Mouse (Mus musculus): ENCODE results near the gene Bod1.

Bod1 gene

DNA sequence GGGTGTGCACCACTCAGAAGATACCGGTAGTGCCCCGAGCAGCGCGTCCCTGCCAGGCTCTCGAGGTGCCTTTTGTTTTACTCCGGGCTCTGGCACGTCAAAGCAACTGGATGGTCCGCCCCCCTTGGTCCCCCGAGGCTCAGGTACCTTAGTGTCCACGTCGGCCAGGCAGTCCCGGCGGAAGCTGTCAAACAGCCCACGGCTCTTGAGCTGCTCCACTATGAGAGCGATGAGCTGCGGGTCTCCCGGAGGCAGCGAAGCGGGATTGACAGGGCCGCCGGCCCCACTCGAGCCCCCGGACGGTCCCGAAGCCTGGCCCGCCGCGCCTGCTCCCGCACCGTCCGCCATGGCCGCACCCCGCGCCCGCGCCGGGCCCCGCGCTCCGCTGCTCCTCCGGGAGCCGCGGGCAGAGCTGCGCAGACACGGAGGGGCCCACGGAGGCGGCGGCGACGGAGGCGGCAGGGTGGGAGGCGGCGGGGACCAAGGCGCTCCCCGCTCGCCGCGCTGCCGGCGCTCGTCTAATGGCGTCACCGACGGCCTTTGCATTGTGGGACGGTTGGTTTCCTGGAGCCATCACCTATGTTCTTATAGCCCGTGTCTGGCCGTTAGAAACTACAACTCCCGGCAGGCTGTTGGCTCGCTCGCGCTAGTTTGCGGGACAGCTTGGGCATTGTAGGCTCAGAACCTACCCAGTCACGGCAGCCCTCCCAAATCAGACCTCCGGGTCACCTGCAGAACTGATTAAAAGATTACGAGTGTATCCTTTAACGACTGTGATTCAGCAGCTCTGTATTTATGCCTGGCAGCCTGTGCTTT is at the start of gene Bod1:
Bod1 (minus strand) TSS at position 532 of the 816 bp plus-strand sequence.
- peak; percentile 98 for ATAC-seq (ENCODE audit: insufficient number of reproducible peaks, low FRiP score, low TSS enrichment)

DNA sequence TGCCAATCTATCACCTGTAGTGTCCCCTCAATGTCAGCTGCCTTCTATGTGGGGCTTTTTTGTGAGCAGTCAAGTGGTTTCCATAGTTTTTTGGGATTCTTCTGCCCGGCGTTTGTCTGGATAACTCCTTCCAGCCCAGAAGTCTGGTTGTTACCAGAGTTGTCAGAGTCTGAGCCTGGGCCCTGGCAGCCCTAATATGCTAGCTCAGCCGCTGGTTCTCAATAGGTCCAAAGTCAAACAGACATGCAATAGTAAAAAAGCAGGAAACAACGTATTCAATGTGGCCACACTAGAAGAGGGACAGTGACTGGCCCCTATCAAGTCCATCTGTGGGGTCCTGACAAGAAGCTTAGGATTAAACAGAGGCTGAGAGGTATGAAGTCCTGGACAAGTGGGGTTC is 47.4 kb upstream of the Bod1 start:
- ATAC-seq (ENCODE audit: insufficient number of reproducible peaks, low FRiP score, low TSS enrichment): no peak

DNA sequence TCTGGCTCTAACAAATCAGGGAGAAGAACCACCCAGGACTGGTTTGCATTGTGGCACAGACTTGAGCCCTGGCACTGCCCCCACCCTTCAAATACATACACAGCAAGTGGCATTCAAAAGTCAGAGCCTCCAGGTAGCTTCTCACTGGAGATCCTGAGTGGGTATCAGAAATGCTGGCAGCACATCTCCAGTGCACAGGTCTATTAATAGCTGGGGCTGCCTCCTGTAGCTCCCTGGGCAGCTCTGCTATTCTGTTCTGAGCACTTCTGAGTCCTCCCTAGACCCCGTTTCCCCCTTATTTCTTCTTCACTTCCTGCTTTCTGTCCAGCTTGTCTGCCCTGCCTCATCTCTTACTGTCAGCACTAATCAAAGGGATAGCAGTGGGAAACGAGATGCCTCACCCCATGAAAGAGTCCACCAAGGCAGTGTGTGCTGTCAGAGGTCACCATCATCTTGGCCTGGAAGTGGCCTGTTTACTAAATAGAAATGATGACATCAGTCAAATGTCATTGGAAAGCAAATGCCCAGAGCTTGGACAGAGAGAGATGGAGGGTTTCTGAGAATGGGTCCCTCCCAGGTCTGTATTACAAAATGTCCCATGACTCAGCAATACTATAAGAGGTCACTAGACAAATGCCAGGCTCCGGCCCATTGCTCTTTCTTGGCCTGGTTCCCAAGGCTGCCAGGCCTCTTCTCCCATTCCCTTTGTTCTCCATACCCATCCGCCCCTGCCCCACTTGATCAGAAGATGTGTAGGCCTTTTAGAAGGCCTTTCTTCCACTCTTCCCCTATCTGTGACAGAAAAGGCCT is 46.4 kb upstream of the Bod1 start:
- ATAC-seq (ENCODE audit: insufficient number of reproducible peaks, low FRiP score, low TSS enrichment): no peak

DNA sequence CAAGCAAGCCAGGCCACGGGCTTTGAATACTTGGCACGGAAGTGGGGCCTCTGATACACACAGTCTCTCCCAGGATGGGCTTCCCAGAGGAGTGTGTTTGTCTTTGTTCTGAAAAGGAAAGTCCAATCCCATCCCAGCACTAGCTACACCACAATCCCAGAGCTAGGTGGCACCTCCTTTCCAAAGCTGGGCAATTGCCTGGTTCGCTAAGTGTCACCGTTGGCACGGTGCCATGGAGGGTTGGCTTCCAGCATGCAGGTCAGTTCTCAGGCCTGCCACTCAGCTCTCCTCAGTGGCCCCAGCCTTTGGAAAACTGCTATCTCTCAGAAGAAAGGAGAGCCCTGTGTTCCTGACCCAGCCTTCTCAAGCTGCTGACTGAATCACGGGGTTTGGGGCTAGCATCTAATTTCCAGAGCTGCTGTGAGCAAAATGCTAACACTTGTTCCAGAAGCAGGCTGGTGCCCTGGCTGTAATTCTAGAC is 42.0 kb upstream of the Bod1 start:
- peak; percentile 92 for ATAC-seq (ENCODE audit: insufficient number of reproducible peaks, low FRiP score, low TSS enrichment)

DNA sequence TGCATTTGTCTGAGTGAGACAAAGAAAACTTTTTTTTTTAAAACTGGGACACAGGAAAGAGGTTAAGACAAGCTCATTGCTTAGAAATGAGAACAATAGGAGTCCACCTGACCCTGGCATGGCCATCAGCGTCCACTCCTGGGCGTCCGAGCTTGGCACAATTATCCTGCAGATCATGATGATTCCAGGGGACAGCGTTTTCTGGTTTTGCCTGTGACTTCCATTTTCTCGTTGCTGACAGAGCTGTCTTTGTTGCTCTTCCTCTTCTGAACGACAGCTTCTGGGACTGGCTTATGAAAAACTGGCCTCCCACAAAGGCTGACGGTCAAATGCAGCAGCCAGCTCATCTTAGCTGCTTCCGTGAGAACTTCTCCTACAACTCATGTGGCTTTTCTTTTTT is 41.4 kb upstream of the Bod1 start:
- no peak for ATAC-seq (ENCODE audit: insufficient number of reproducible peaks, low FRiP score, low TSS enrichment)

DNA sequence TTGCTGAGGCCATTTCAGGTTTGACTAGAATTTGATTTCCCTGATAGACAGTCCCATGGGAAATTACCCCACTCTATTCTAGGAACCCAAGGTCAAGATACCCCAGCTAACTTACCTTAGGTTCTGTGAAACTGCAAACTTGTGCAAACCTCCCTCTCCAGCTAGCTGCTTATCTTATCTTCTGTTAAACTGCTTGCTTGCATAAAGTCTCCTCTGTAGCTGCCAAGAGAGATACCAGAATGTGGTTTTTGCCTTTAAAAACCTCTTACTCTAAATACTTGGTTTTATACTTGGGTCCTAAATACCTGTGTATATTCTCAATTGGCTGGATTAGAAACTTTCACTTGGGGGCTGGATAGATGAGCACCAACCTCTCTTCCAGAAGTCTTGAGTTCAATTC is 36.1 kb upstream of the Bod1 start:
- no peak for ATAC-seq (ENCODE audit: insufficient number of reproducible peaks, low FRiP score, low TSS enrichment)

DNA sequence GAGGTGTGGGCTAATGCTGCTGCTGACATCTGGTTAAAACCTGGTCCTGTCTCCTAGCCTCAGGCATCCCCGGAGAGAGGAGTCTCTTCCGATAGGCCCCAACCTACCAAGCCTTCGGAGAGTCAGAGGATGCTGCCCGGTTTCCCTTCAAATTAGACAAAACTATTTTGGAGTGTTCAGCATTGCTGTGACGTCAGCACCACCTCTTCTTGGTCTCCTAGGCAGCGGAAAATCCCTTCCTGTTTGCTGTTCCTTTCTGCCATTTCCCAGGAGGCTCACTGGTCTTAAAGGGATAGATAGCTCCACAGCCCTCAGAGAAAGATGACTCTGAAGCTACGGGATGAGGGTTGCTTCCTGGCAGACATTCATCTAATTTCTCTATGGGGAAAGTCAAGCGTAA is 31.5 kb upstream of the Bod1 start:
- ATAC-seq (ENCODE audit: insufficient number of reproducible peaks, low FRiP score, low TSS enrichment): no peak

DNA sequence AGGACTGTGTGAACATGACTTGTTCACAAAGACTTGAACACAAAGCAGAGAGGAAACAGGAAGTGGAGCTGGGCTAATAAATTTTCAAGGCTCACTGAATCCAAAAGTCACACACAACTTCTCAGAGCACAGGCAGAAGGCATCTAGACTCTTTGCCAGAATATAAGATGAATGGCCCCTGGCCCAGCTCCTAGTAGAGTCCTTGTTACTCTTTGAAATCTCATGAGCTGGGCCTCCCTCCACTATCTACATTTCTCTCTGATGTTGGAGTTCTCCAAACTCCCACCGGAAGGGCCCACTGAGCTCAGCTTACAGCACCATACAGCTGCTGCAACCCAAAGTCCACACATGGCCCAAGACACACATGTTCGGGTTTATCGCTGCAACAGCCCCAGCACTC is 30.2 kb upstream of the Bod1 start:
- ATAC-seq (ENCODE audit: insufficient number of reproducible peaks, low FRiP score, low TSS enrichment): no peak

DNA sequence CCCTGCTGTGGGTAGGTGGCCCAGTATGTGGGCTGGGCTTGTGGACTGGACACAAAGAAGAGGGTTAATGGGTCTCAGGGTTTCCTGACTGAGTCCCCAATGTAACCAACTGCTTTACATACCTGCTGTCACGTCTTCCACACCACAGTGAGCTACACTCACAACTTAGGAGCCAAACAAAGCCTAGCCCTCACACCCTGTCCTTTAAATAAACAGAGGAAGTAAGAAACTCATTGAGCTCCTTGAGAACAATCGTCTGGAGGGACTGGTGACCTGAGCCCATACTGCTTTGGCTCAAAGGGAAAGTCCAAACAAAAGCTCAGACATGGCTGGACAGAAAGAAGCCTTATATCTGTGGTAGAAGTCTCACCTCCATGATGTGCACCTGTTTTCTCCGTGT is 27.8 kb upstream of the Bod1 start:
- ATAC-seq (ENCODE audit: insufficient number of reproducible peaks, low FRiP score, low TSS enrichment): no peak

DNA sequence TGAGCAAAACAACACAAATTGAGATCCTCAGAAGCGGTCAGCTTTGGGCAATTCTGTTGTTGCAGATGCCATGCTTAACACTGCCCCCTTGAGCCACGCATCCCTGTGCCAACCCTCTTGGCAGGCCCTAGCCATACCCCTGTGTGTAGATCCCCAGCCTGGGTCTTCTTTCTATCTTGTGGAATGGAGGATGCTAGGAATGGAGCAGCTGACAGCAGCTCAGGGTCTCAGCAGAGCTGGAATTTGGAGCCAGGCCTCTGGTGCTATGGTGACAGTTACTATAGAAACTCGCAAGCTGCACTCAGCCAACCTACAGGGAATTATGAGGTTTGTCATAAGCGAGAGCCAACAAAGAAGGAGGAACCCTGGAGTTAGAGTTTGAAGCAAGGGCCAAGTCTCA is 23.1 kb upstream of the Bod1 start:
- 0 out of 2 replicates have a peak, but pooled peaks have one; percentile 49 for ATAC-seq (ENCODE audit: insufficient number of reproducible peaks, low FRiP score, low TSS enrichment)

DNA sequence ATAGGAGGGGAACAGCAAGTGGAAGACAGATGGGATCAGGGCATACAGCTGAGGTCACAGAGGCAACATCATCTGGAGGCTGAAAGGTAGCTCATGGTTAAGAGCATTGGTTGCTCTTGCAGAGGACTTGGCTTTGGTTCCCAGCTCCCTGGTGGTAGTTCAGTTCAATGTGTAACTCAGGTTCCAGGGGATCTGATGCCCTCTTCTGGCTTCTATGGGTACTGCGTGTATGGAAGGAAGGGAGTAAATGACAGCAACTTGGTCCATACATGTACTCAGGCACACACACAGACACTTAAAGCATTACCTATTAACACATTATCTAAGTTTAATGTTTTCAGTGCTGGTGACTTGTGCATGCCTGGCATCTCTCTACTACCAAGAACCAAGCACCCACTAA is 22.4 kb upstream of the Bod1 start:
- ATAC-seq (ENCODE audit: insufficient number of reproducible peaks, low FRiP score, low TSS enrichment): no peak

DNA sequence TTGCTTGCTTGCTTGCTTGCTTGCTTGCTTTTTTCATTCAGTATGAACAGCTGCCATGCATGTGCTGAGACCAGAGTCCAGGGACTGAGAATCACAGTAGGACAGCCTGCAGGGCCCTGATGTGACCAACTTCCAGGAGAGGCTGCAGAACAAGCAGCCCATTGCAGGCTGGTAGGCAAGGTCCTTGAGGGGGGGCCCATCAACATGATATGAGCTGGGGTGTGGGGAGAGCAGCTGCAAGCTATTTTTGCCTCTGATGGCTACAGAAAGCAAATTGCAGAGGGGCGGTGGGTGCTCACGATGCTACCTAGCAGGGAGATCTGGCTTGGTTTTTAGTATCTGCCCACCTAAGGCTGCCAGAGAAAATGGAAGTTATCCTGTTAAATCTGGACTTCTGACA is 21.6 kb upstream of the Bod1 start:
- ATAC-seq (ENCODE audit: insufficient number of reproducible peaks, low FRiP score, low TSS enrichment): no peak

DNA sequence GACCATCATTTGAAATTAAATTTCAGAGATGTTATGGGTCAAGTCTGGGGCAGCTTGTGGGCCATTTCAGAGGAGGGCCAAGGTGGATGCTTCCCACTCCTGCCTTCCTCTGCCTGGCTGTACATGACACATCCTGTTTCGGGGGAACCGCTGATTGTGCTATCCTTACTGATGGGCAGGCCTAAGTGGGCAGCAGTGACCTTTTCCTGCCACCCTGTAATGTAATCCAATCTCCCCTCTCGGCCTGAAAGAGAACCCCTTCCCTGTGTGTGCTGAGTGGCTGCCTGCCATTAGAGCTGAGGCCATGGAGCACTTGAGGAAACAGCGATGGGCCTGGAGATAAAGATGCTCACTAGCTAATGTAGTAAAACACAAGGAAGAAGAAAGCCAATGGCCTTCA is 17.3 kb upstream of the Bod1 start:
- no peak for ATAC-seq (ENCODE audit: insufficient number of reproducible peaks, low FRiP score, low TSS enrichment)

DNA sequence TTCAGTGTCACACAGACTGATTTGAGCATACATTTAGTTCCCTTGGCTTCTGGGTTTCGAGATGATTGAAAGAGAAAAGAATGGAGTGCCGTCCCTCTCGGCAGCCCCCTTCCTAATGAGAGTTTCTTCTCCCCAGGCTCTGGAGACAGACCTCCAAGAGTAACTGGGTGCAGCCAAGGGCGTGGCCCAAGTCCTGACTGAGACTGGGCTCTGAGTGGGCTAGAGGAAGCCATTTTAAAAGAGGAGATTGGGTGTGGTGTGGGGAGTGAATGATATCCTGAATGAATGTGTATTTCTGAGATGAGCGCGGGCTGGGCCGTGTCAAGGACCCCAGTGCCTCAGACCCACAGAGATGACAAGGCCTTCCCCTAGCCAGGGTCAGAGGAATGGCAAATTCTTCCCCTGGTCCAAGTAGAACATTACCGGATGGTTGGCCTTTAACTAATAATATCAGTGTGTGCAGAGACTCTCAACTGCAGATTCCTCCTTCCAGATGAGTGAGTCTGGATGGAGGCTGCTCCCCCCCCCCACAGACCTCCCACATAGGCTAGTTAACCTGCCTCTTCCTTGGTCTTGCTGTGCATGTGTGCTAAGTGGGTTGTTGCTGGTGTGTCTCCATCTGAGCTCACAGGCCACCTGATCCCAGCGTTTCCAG is 13.4 kb upstream of the Bod1 start:
- ATAC-seq (ENCODE audit: insufficient number of reproducible peaks, low FRiP score, low TSS enrichment): no peak

DNA sequence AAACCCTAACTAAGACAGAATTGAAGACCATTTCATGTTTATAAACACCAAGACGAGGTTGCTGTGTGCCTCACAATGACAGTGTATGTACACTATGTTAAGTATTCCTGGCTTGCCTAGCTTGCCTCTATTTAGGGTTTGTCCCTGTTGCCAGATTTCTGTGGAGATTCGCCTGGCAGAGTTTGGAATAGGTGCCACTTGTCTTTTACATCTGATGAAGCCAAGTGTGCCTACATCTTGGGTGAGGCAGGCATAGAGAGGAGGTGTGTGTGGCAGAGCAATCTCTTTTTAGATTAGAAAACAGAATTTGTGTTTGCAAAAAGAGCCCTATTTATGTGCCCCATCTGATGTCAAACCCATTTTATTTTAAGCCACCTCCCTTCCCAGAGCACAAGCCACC is 12.4 kb upstream of the Bod1 start:
- ATAC-seq (ENCODE audit: insufficient number of reproducible peaks, low FRiP score, low TSS enrichment): no peak

DNA sequence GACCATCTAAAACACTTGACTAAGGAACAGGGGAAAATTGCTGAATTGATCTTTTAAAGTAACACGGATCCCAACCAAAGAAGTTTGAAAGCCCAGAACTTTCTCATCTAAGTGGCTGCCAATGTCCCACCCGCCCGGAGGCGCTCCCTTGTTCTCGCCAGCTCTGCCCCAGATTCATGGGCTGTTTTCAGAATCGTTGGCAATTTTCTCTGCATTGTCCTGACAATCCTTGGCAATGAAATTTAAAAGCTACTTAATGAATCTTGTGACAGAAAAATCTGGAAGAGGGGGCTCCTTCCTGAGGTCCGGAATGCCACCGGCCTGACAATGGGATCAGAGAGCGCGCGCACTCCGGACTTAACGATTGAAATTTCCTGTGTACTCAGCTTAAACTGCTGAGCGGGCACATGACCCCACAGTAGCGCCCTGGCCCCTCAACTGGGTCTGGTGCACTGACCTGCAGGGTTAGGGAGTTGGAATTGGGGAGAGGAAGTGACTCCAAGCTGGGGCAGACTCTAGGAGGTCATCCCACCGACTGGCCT is 8.2 kb upstream of the Bod1 start:
- no peak for ATAC-seq (ENCODE audit: insufficient number of reproducible peaks, low FRiP score, low TSS enrichment)

DNA sequence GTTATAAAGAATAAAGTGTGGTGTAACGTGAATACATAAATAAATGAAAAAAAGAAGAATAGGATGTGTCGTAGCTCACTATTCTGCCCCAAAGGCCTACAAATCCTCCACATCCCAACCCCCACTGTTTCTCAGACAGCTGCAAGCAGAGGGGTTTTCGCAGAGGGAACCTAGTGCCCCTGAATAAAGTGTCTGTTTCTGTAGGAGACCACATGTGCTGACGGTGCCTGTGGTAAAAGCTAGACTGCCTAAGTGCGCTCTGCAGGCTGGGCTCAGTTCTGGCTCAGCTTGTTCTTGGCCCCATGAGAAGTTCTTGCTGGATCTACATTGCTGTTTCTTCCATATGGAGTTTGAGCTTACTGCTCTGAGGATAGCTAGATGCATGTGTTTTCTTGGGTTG is 5.6 kb upstream of the Bod1 start:
- ATAC-seq (ENCODE audit: insufficient number of reproducible peaks, low FRiP score, low TSS enrichment): no peak

DNA sequence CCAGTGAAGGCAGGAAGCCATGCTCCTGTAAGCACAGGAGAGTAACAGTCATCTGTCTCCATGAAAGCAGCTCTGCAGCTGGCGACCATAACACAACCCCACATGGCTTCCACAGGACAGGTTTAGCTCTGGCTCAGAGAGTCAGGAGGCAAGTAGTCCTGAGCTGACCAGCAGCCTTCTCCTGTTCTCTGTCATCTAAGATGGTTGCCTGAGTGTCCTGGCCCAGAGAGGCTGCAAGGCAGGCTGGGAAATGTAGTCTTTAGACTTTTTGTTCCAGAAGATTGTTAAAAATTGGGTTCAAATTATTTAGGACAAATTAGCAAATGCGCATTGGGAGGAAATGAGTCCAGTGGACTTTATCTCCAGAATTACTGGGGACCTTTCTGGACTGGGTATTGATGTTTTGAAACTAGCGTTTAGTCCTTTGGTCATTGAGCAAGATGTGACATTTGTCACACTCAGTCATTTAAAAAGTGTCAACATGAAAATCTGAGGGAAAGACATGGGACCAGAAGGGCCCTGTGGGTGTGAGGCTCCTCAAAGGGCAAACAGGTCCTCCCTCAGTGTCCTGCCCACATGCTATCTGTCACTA is 5.1 kb upstream of the Bod1 start:
- ATAC-seq (ENCODE audit: insufficient number of reproducible peaks, low FRiP score, low TSS enrichment): no peak

DNA sequence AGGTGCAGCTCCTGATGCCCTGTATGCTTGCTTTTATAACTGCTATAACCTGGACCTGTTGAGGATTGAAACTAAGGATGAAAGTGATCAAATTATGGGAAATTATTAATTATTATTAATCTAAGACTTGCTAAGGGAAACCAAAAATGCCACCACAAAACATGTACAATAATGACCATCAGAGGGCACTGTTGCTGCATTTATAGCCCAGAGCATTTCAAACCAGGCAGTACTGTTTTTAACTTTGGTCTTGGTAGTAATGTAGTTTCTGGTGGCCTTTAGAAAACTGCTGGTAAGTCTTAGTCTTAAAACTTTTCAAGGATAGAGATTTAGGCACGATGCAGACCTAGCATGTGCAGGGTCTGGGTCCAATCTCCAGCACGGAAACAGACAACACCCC is 3.7 kb upstream of the Bod1 start:
- no peak for ATAC-seq (ENCODE audit: insufficient number of reproducible peaks, low FRiP score, low TSS enrichment)

DNA sequence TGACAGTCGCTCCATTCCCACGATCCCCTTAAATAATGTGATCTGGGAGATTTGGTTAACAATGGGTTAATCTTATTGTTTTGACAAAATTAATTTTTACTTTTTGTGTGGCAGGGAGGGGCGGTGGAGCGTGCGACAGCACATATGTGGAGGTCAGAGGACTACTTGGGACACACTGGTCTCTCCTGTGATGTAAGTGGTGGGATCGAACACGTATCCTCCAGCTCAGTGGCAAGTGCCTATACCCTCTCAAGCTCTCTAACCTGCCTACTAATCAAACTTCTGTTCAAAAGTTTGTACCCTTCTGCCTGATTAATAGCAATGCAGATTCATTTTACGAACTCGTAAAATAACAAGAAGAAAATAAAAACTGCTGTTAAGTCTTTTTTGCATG is 482 bp upstream of the Bod1 start:
- no peak for ATAC-seq (ENCODE audit: insufficient number of reproducible peaks, low FRiP score, low TSS enrichment)
